Mouse (Mus musculus) left cerebral cortex, adult 6 months (tissue): Measurements from ENCODE around the gene Grhl3. TPM values are rescaled to one million over a fixed set of nuclear protein-coding genes. Genes with fewer than 3 reads are reported as not detected.

Source experiments
- long read RNA-seq, 2 experiments: library from polyadenylated mRNA; unstranded; transcript quantifications; one replicate each; pipeline ENCODE4 v2.0.0; 2019 to 2020
- polyA plus RNA-seq: library from polyadenylated mRNA; unstranded; fragments of <200 nt; fragmentation: Nextera tagmentation; gene quantifications from 2 replicates; pipeline ENCODE4 v1.2.3, GENCODE M21; 2021

Grhl3 gene
- polyA plus RNA-seq: 0.35 and 0.48 TPM in 2 replicates
- long read RNA-seq, experiment 1, partial matches to known transcripts: 0 of 2 reads
- long read RNA-seq, experiment 1, other reads (novel, unspliced or antisense): 2 of 2 reads
- long read RNA-seq, experiment 2, partial matches to known transcripts: 1 of 1 reads
- long read RNA-seq, experiment 2, other reads (novel, unspliced or antisense): 0 of 1 reads

GRCm38 (mm10) chr4:135573251-135573808 is at the start of gene Grhl3:
Gene Grhl3, minus strand, starts transcription at chr4:135573630.

GRCm38 (mm10) chr4:135494521-135495396 is 78.7 kb downstream of the Grhl3 start, which contains the start of the genes Stpg1 and Nipal3:
Gene Stpg1, plus strand, starts transcription at chr4:135494790.
Gene Nipal3, minus strand, starts transcription at chr4:135495038.

Other genes starting within 250 kb of the Grhl3 start
- 57.1 and 70.6 TPM in 2 replicates for gene Srrm1, start 220.3 kb downstream of the Grhl3 start, polyA plus RNA-seq
- 0.85 and 0.86 TPM in 2 replicates for gene Ncmap, start 175.4 kb downstream of the Grhl3 start, polyA plus RNA-seq
- 12.9 and 16.2 TPM in 2 replicates for gene Rcan3, start 139.8 kb downstream of the Grhl3 start, polyA plus RNA-seq
- 0.47 and 1.4 TPM in 2 replicates for gene Stpg1, start 78.8 kb downstream of the Grhl3 start, polyA plus RNA-seq
- gene Nipal3, start 78.6 kb downstream of the Grhl3 start, polyA plus RNA-seq: 15.4 and 15.9 TPM in 2 replicates
- 0.03 TPM in 1 of 2 replicates, not detected in the other for gene Ifnlr1, start 112.7 kb upstream of the Grhl3 start, polyA plus RNA-seq
- gene Il22ra1, start 154.5 kb upstream of the Grhl3 start, polyA plus RNA-seq: not detected in 2 replicates
- gene Myom3, start 186.1 kb upstream of the Grhl3 start, polyA plus RNA-seq: 0.77 and 1.3 TPM in 2 replicates